Mouse (Mus musculus) MEL (cell line): ENCODE measurements around the gene Tcte1.
A peak's percentile ranks its signal among the peaks of the same experiment; 100 is the strongest.

Experiments used
- CHD1 ChIP-seq: IDR thresholded peaks from 2 replicates; pipeline ENCODE4 v1.6.1; 2012; ENCODE audit warnings: low read depth, mild to moderate bottlenecking, inconsistent platforms, low read length, improper control_type of control experiment
- CTCF ChIP-seq, 3 experiments: IDR thresholded peaks in 2 of 3; conservative IDR thresholded peaks in 1 of 3; 2 replicates each; pipeline ENCODE4 v1.5.1; 2011 to 2012; ENCODE audit warnings: low read length in 3 of 3, low read depth in 2 of 3, mild to moderate bottlenecking in 2 of 3, improper control_type of control experiment in 1 of 3, inconsistent platforms in 1 of 3, mixed read lengths in 1 of 3, moderate library complexity in 1 of 3; ENCODE audit not compliant: control insufficient read depth in 1 of 3, insufficient read depth in 1 of 3, poor library complexity in 1 of 3, severe bottlenecking in 1 of 3
- HCFC1 ChIP-seq: IDR thresholded peaks from 2 replicates; pipeline ENCODE4 v1.6.1; 2012; ENCODE audit warnings: low read depth, mild to moderate bottlenecking, inconsistent platforms, low read length, improper control_type of control experiment, moderate library complexity
- MAZ ChIP-seq: IDR thresholded peaks from 2 replicates; pipeline ENCODE4 v1.6.1; 2012; ENCODE audit warnings: low read depth, mild to moderate bottlenecking, inconsistent platforms, low read length, improper control_type of control experiment
- NRF1 ChIP-seq: IDR thresholded peaks from 2 replicates; pipeline ENCODE4 v1.6.1; 2014; ENCODE audit warnings: low read depth, mild to moderate bottlenecking, inconsistent platforms, low read length, improper control_type of control experiment, moderate library complexity; ENCODE audit not compliant: poor library complexity, insufficient read depth, severe bottlenecking
- POLR2A ChIP-seq, 2 experiments: IDR thresholded peaks; 2 replicates each; pipeline ENCODE4 v1.6.1; 2011 to 2012; ENCODE audit warnings: low read length in 2 of 2, mild to moderate bottlenecking in 2 of 2, control low read depth in 1 of 2, improper control_type of control experiment in 1 of 2, low read depth in 1 of 2, moderate library complexity in 1 of 2; ENCODE audit not compliant: control insufficient read depth in 1 of 2, insufficient read depth in 1 of 2, poor library complexity in 1 of 2
- SIN3A ChIP-seq: IDR thresholded peaks from 2 replicates; pipeline ENCODE4 v1.6.1; 2012; ENCODE audit warnings: low read length, improper control_type of control experiment, inconsistent platforms
- TAL1 ChIP-seq: IDR thresholded peaks from 2 replicates; pipeline ENCODE4 v1.6.1; 2012; ENCODE audit warnings: mild to moderate bottlenecking, inconsistent platforms, low read length, moderate library complexity, mixed read lengths
- USF2 ChIP-seq, 2 experiments: IDR thresholded peaks; 2 replicates each; pipeline ENCODE4 v1.6.1; 2011 to 2012; ENCODE audit warnings: improper control_type of control experiment in 2 of 2, low read length in 2 of 2, borderline replicate concordance in 1 of 2, inconsistent platforms in 1 of 2, low read depth in 1 of 2, mild to moderate bottlenecking in 1 of 2; ENCODE audit not compliant: insufficient read depth in 1 of 2

DNA sequence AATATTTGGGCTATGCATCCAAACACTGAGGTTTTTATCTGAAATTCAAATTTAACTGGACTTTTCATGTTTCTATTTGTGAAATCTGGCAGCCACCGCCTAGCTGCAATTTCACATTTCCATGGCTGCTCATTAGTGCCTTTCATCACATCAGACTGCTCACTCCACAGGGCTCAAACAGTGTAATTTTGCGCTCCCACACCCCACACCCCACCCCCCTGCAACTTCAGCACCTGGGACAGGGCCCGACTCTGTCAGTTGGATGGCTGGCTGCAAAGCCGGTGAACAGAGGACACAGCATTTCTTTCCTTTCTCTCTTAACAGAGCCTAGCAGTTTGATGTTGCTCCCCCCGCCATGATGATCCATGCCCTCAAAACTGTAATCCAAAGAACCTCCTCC lies 13.0 kb downstream of the Tcte1 start:
- TF ChIP-seq CTCF (IDR thresholded peaks at IDR 0.05 in 2 of 3, conservative IDR thresholded peaks at IDR 0.05 in 1 of 3; ENCODE audit: control insufficient read depth in 1 of 3, insufficient read depth in 1 of 3, low read depth in 2 of 3, low read length in 3 of 3, poor library complexity in 1 of 3, severe bottlenecking in 1 of 3), result no peak
- TF ChIP-seq SIN3A, result peak; percentile 59
- TF ChIP-seq CHD1, result no peak
- no peak for TF ChIP-seq USF2 (IDR thresholded peaks at IDR 0.05; ENCODE audit: borderline replicate concordance in 1 of 2, insufficient read depth in 1 of 2, low read depth in 1 of 2, low read length in 2 of 2)
- TF ChIP-seq TAL1, result no peak
- TF ChIP-seq MAZ, result no peak
- TF ChIP-seq NRF1, result no peak
- no peak for TF ChIP-seq HCFC1
- no peak for TF ChIP-seq POLR2A (IDR thresholded peaks at IDR 0.05; ENCODE audit: control insufficient read depth in 1 of 2, insufficient read depth in 1 of 2, low read depth in 1 of 2, low read length in 2 of 2, poor library complexity in 1 of 2)
